Mouse (Mus musculus) adrenal gland, postnatal 4 days (tissue): Measurements from ENCODE around the gene Gm21704. TPM values are rescaled to one million over a fixed set of nuclear protein-coding genes. Genes with fewer than 3 reads are reported as not detected.
"Not testable (repeated sequence)": the region's sequence is repeated elsewhere in the genome, so short reads cannot be mapped to it uniquely, and the experiment has no call there.

ENCODE experiments used
- DNase-seq, 2 experiments: peaks; one replicate each; pipeline ENCODE4 v3.0.0; 2021 to 2022; ENCODE audit warnings: low spot score in 2 of 2, mixed read lengths in 2 of 2
- long read RNA-seq, 2 experiments: library from polyadenylated mRNA; stranded (forward); transcript quantifications; one replicate each; pipeline ENCODE4 v2.0.0; 2021
- total RNA-seq, 2 experiments: library from RNA; stranded (reverse); gene quantifications; 2 replicates each; pipeline ENCODE4 v1.2.3; 2021

The Gm21704 gene
- total RNA-seq, result not detected
- long read RNA-seq, experiment 1, result 0 reads
- long read RNA-seq, experiment 2, result 0 reads

- not testable (repeated sequence) for DNase-seq
Measured at GRCm38 (mm10) chrY:3410067-3410466, at the start of gene Gm21704, which contains the start of gene Gm21708. Gene Gm21704 (minus strand): TSS chrY:3410167. Gene Gm21708 (minus strand): TSS chrY:3410167.

DNA sequence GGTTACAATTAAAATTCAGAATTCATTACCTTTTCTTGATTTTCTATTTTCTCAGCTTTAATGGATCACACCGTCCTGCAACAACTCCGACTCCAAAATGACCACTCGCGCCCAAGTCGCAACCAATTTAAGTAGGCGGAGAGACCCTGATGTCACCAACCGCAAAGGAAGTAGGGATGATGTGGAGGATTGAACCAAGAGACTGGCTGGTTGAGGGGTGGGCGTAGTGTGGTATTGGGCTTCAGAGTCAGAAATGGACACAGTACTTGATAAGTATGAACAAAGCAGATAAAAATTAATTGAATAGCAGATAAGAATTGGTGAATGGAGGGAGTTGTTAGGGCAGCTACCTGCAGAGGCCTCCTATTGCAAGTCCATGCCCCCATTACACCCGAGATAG is 64.7 kb downstream of the Gm21704 start, which contains the start of gene Gm21693:
TSS of gene Gm21693 (minus strand) at position 101 of the 400 bp plus-strand sequence.
- not testable (repeated sequence) for DNase-seq

GRCm38 (mm10) chrY:3340661-3341060 is 69.3 kb downstream of the Gm21704 start:
- DNase-seq, result not testable (repeated sequence)

Other genes starting within 250 kb of the Gm21704 start
- not detected for gene Gm21677, start 103.7 kb downstream of the Gm21704 start, total RNA-seq
- not detected for gene Gm21693, start 64.8 kb downstream of the Gm21704 start, total RNA-seq
- gene Gm21708, start within 50 bp of the Gm21704 start, total RNA-seq, result not detected